Mouse (Mus musculus) retina, postnatal 1 day (tissue): ENCODE measurements around the gene Cacng5.

ENCODE experiments used
- DNase-seq: peaks from one replicate; pipeline ENCODE4 v3.0.0-alpha.2; 2012

Gene Cacng5

DNA sequence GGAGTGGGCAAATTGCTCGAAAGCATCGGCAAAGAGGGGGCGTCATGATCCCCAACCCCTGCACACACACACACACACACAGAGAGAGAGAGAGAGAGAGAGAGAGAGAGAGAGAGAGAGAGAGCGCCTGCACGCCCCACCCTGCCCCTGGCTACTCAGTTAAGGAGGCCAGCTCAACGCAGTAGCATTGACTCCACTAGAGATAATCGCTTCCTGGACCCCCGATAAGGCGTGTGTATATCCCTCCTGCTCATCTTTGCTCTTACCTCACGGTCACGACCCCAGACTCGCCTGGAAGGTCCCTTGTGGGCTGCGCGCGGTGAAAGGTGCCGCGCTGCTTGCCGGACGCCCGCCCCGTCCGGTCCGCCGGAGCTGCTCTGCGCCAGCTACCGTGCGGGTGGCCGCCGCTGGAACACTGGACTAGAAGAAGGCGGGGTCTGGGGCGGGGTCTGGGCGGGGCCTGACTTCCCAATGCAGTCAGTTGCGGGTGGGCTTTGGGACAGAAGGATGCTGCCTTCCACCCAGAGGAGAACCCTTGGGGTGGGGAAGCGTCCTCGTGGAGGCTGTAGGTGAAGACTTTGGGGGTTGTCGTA, at the start of gene Cacng5:
Cacng5 (minus strand) TSS at position 422 of the 593 bp plus-strand sequence.
- peak; percentile 74 for DNase-seq

DNA sequence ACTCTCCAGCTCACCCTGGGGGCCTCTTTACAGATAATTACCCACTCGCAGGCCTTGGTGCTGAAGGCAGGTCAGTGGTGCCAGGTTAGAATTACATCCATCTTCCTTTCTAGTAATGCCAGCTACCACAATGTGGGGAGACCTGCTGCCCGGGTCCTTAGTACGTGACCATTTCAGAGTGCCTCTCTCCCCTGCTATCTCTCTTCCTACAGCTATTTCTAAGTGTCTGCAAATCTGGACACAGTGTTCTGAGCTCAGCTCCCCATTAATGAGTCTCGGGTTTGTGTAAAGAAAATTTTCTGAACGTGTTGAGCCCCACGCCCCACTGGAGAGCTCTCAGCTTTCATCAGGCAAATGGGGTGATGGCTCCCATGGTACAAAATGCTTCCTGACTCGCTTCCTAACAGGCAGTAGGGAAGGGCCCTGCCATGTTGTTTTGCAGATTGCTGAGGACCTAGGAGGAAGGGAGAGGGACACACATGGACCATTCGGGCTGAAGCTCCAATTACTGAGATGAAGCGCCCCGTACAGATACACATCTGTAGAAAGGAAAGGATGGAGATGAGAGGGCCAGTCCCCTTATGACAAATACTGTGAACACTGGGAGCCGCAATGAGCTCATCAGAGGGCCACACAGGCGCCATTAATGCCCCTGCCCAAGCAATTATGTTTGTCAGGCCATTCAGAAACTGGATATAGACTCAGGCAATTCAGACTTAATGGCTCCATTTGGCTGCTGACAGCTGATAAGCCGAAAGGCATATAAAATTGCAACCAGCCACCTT, 42.9 kb upstream of the Cacng5 start:
- no peak for DNase-seq

DNA sequence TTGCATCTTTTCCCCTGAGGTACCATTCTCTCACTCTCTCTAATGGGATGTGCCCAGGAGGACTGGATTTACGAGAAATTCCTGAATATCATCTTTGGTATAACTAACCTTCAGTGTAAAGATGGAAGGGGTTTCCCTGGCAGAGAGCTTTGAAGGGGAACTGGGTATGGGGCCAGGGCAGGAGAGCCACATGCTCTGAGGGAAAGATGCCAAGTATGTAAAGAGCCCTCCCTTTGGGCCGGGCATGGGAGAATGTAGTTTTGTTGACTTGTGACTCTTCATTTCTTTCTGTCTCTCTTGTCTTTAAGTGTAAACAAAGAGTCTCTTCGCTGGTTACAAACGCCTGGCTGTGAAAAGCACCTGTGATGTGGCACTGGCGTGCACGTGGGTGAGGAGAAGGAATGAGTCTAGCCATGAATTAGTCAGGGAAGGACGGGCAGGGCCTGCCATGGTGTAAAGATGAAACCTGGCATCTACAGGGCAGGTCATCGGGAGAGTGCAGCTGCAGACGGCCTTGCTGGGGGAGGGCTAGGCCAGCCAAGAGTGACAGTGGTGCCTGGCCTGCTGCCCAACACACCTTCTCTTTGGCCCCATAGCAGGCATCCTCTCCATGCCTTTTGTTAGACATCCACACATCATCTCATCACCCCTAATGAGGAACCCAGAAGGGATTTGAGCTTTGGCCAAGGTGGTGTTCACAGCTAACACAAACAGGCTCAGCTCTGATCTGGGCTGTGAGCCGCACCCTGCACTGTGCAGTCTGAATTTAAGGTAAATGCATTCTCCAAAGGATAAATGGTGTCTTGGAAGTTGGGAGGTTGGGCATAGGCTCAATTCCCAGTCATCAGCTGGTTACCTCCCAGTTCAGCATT, 40.6 kb upstream of the Cacng5 start:
- no peak for DNase-seq

DNA sequence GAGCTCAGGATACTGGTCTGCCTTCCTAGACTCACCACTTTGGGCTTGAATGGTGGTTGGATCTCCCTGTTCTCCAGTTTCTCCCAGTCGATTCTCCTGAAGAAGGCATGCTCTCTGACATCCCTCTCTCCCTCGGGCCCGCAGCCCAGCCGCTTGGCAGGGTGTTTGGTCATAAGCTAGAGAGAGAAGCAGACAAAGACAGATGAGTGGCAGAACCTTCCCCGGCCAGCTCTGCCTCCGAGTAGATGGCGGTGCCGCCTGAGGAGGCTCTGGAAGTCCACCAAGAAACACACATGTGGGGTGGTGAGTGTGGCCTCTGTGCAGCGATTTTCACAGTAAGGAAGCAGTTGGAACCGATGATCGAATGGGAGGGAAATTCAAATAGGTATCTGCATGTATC, 36.6 kb upstream of the Cacng5 start:
- no peak for DNase-seq

DNA sequence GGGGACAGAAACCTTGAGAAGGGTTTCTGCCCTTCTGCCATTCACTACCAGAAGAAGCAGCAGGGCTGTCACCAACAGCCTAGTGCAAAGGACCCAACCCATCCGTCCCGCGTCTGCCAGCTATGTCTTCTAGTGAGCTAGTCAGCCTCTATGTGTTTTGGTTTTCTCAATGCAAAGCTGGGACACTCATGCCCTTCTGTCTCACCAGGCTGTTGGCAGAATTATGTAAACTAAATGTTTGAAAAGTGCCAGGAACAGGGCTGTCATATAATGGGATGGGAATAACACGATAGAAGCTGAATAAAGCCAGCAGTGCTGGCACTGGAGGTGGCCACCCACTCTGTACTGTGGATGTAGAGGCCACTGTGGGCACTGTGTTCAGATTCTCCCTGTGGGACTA, 35.8 kb upstream of the Cacng5 start:
- no peak for DNase-seq

DNA sequence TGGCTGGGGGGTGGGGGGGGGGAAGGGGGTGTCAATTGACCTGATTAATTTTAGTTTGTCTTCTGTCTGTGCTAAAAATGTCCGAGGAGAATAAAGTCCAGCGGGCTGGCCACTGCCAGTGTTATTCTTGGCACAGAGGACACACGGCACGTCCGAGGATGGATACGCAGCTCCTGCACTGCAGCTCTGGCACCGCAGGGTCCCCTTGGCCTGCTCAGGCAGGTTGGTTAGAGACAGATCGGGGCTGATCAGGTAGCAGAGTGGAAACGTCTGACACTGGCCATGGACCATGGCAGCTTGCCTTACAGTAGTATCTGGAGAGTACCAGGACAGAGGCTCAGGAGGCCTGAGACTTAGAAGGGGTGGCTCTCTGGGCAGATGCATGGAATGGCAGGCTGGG, 35.4 kb upstream of the Cacng5 start:
- DNase-seq = no peak

DNA sequence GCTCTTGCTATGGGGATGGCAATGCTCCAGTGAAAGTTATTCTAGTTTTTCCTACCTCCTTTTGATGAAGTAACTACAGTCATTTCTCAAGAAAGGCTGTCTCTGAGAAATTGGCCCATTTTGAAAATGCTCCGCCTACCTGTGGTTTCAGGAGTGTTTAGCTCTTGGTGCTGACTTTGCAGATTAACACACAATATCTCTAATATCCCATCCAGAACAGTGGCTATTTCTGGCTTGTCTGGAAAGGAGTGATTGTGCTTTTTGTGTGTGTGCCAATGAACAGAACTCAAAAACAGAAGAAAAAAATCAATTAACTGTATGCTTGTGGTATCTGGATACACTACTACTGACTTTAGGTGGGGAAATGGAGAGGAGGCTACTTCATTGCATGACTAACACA, 33.1 kb upstream of the Cacng5 start:
- no peak for DNase-seq

DNA sequence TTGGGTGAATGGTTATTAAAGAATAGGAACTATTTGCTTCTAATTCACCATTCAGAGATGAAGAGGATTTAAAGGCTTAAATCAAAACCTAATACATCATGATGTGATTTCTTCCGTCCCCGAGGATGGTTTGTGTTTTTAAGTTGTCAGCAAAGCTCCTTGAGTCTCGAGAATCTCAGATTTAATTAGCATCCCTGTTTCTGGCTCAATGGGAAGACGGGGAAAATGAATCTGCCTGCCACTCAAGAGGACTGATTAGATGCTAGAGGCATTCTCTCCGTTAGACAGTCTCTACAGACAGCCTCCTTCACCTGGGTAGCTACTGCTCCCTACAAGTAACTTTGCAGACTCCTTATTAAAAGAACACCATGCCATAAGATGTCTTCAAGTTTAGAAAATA, 32.0 kb upstream of the Cacng5 start:
- no peak for DNase-seq

DNA sequence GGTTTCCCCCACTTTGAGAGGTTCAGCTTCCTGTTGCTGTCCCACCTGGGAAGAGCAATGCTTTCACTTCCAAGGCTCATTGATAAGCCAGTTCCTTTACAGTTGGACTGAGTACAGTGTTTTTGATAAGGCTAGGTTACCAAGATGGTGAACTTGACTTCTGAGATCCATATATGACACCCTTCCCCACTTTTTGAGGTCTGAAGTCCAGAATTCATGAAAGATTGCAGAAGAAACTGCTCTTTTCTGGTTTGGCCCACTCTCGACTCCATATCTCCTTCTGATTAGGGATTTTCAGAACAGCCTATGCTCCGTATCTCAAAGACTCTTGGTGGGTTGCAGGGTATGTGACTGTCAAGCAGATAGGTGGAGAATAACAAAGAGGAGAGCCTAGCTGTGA, 22.1 kb upstream of the Cacng5 start:
- no peak for DNase-seq

DNA sequence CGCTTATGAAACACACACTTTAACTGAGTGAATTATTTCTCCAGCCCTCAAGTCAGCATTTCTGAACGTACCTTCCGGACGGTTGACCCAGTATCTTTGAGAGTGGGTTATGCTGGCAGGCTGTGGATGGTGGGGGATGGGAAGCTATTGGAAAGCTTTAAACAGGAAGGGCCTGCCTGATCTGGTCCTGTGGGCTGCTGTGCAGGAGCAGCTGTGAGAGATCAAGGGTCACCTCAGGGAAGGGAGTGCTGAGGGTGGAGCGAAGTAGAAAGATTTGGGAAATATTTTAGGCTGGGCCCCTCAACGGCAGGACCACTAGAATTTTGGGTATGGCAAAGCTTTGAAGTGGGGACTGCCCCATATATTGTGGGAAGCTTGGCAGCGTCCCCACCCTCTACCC, 16.9 kb upstream of the Cacng5 start:
- DNase-seq = no peak

DNA sequence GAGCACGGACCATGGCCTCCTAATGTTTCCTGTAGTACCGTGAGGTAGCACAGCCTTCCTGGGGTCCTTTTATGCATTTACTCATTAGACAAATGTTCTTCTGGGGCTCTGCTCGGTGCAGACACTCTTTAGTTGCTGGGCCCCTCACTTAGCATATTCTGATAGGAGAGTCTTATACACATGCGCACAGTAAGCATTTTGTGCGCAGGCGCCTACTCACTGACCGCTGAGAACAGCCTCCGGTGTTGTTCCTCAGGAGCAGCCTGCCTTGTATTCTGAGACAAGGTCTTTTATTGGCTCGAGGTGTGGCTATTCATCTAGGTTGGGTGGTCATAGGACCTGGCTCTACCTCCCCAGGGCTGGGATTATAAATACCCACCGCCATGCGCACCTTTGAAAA, 16.4 kb upstream of the Cacng5 start:
- no peak for DNase-seq

DNA sequence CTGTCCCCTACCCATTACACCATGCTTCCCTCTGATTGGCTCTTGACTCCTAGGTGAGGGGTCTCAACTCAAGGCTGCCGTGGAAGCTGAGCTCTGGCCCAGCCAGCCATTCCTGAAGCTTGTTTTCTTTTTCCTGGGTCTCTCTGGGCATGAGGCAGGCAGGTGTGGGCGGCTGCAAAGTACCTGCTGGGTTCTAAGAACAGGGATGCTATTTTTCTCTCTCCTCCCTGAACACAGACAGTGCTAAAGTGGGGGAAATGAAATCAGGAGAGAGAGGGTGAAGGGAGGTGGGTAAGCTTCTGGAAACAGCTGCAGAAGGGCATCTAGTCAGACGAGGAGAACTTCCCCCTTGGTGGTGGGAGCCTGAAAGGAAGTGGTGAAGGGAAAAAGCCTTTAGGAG, 14.9 kb upstream of the Cacng5 start:
- no peak for DNase-seq

DNA sequence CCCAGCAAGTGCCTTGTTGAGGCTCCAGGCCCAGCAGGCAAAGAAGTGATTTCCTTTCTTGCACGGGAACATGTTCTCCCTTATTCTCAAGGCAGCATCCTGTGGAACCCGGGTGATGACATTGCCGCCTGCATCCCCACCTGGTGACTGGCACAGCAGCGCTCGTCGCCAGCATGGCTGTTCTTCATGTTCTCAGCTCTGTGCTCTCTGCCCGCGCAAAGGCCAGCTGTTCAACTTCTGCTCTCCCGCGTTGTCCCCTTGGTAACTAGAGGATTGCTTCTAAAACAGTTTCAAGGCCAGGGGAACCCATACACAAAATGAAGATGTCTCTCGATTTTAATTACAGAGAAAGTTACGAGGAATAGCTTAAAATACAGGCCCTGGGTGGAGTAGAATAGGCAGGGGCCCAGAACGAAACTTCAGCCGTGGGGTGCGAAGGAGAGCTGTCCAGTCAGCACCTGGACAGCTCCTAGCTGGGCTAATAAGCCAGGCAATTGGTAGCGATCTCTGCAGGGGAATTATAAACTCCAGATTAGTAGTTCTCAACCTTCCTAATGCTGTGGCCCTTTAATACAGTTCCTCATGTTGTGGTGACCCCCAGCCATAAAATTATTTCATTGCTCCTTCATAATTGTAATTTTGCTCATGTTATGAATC, 5.1 kb upstream of the Cacng5 start:
- peak; percentile 47 for DNase-seq

DNA sequence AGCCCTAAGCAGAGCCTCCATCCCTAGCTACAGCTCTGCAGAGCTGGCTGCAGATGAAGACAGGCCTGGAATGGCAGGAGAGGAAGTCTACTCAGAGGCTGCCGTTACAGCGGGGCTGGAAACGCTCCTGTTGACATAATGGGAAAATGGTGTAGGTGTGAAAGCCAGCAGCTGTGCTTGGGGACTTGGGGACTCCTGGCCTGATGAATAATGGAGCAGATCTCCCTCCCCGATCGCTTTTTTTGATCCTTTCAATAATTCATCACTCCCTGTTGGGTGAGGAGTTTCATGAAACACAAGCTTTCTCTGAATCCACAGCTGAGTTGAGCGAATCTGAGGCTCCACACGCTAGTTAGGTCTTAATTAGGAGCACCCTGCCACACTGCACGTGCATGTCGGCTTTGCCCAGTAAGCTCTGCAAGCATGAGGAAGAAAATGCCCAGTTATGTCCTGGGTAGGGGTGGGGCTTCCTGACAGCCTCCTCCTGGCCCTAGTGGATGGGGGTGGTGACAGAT, 2.9 kb upstream of the Cacng5 start:
- peak; percentile 53 for DNase-seq

DNA sequence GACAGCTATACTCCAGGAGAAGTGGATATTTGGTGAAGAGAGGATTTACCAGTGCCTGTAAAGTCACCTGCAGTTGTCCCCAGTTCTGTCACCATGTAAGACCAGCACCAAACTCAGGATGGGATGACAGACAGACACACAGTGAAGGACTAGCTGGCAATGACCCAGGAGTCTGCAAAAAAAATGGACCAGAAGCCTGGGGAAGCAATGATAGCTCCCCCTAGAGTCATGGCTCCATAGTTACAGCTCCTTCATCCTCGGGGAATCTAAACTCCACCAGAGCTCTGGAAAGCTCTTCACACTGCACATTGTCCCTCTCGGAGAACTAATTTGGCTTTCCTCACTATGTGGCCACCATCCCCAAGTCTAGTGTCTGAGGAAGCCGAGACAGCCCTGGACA, 1.5 kb downstream of the Cacng5 start:
- DNase-seq = peak; percentile 55

DNA sequence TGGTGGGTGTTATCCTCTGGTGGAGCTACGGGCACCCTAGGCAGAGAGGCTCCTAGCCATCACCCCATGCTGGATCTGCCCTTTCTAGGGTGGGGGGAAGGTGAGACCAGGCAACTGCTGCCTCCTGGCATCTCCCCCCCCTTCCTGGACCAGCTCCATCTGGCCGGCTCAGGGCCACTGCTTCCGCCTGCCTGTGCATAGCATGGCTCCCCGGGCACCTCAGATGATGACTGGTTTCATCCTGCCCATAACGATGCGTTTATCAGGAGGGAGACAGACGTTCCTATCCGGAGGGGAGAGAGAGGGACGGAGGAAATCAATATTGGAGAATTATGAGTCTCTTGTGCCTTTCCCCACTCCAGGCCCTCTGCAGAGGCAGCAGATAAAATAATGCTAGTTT, 9.5 kb downstream of the Cacng5 start:
- DNase-seq = no peak

DNA sequence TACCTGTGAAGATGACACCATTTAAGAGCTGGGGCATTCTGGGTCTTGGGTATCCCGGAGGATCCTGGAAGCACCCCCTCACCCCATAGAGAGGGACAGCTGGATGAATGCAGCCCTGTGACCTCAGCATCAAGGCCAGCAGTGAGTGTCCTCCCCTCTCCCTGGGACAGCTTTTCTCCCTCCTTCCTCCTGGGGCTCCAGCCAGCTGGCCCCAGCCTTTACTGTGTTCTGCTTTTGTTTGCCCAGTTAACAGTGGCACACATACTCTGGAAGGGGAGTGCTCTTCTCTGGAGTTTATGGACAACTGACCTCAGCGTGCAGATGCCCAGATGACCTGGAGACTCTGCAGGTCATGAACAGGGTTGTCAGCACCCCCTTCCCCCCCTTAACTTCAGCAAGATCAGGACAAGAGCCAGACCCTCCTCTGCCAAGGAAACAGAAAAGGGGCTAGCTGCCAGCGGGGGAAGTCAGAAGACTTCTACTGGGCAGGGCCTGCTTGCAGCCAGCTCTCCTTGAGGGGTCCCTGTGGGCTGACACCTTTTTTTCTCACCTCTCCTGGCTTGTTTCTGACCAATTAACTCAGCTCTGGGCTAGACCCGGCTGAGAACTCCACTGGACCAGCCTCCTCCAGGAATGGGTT, 10.8 kb downstream of the Cacng5 start:
- DNase-seq = peak; percentile 34

DNA sequence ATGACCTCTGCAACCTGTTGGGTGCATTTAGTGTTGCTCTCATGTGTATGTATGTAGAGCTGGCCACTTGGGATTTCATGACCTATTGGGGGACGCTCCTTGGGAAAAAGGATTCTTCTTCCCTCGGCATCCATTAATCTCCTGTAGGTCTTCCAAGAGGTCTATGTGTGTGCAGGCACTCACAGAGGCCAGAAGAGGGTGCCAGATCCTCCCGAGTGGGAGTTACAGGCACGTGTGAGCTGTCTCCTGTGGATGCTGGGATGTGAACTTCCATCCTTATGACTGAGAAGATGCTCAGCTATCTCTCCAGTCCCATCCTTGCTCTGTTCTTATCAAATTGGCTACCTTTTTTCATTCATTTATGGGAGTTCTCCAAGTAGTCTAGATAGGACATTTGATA, 14.4 kb downstream of the Cacng5 start:
- DNase-seq = peak; percentile 46

DNA sequence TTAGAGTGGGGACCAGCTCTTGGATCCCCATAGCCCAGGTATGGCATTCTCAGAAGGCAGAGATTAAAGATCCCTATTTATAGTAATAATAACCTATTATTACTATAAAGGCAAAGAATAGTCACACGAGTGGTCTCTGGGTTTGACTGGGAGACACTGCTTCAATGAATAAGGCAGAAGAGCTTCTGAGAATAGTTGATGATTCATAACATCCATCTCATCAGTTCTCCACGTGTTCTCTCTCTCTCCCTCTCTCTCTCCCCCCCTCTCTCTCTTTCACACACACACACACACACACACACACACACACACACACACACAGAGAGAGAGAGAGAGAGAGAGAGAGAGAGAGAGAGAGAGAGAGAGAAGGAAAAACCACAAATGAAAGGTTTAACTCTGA, 16.2 kb downstream of the Cacng5 start:
- DNase-seq = no peak

DNA sequence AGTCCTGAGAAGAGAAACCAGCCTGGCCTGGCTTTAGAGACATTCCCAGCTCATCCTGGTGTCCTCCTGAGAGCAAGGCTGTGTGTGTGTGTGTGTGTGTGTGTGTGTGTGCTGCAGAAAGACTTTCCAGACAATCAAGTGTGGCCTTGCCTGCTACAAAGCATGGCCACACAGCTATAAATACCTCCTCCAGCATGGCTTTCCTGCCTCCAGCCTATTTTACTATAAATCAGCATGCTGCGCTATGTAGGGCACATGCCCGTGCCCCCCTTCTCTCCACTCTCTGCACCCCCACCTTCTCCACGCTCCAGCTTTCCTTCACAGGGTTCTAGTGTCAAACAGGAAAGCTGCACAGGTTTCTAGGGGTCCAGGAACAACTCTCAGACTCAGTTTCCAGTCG, 19.2 kb downstream of the Cacng5 start:
- peak; percentile 31 for DNase-seq

DNA sequence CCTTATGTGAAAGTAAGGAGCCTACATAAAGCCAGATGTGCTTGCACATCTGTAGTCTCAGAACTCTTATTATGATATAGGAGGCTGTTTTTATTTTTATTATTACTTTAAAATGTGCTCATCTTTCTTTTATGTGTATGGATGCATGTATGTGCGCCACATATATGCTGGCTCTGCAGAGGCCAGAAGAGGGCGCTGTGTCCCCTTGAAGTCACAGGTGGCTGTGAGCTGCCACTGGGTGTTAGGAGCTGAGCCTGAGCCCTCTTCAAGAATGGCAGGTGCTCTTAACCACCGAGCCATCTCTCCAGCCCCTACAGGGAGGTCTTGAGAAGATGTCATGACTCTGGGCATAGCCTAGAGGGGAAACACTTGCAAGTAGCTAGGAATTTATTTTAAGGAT, 23.5 kb downstream of the Cacng5 start:
- no peak for DNase-seq

DNA sequence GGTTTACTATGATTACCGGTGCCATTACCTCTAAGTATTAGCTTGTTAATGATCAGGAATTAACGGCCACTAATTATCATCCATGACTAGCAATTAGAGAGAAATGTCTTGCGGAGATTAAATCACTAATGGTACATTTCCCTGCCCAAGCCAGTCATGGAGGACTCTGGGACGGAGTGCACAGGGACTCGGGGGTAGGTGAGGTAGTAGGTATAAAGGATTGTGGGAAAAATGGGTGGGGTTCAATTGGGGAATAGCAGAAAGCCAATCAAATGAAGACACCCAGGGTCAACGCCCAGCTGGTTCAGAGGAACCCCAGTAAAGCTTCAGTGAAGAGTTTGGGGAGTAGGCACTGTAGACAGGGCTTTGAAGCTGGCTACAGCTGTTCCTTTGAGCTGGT, 27.5 kb downstream of the Cacng5 start:
- no peak for DNase-seq

DNA sequence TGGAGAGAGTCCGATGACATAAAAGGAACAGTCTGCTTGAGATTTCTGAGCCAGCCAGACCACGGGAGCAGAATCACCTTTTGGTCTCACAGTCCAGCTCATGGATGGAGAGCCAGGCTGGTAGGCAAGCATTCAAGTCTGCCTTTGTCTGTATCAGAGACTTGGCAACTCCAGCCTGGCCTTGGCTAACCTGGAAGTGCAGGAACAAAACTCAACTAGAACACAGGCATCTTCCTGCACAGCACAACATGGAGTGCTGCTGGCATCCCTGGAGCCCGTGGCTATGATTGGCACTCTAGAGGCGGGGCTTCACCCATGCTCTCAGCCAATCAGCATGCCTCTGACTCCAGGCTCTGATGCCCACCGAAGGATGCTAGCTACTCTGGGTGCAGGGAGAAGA, 38.0 kb downstream of the Cacng5 start:
- DNase-seq = peak; percentile 34
